Mouse (Mus musculus) liver, embryonic 14.5 days (tissue): ENCODE measurements at regions not wholly inside any gene's neighbourhood (a gene's known extent, or its start where the extent isn't known, plus 50 kb on each side); places are given as distances from the start of the nearest gene placed in this dataset.

Source experiments
- CTCF ChIP-seq: IDR thresholded peaks from 2 replicates; pipeline ENCODE4 v1.5.1; 2016; ENCODE audit warnings: antibody characterized with exemption, low read depth, control low read depth
- EP300 ChIP-seq: IDR thresholded peaks from 2 replicates; pipeline ENCODE4 v1.6.1; 2016; ENCODE audit warnings: antibody characterized with exemption, low read depth

DNA sequence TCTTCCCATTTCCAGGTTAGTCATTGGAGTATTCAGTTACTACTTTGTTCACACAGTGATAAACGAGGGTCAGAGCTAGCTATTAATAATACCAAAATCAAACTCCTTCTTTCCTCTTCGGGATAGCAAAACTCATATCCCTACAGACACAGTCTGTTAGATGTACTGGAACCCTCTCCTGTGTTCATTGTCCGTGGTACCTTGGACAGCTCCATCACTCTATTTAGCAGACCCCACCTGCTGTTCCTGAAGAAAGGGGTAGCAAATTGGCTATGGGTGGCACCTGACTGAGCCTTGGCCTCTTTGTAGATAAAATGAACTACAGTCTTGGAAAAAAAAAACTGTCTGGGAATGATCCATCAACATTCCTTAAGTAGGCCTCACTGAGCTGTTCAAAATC lies 346.5 kb downstream of the Tmem114 start:
- TF ChIP-seq CTCF (no peak), EP300 (no peak)
